Mouse (Mus musculus): ENCODE data around the gene Nbea.

The Nbea gene

DNA sequence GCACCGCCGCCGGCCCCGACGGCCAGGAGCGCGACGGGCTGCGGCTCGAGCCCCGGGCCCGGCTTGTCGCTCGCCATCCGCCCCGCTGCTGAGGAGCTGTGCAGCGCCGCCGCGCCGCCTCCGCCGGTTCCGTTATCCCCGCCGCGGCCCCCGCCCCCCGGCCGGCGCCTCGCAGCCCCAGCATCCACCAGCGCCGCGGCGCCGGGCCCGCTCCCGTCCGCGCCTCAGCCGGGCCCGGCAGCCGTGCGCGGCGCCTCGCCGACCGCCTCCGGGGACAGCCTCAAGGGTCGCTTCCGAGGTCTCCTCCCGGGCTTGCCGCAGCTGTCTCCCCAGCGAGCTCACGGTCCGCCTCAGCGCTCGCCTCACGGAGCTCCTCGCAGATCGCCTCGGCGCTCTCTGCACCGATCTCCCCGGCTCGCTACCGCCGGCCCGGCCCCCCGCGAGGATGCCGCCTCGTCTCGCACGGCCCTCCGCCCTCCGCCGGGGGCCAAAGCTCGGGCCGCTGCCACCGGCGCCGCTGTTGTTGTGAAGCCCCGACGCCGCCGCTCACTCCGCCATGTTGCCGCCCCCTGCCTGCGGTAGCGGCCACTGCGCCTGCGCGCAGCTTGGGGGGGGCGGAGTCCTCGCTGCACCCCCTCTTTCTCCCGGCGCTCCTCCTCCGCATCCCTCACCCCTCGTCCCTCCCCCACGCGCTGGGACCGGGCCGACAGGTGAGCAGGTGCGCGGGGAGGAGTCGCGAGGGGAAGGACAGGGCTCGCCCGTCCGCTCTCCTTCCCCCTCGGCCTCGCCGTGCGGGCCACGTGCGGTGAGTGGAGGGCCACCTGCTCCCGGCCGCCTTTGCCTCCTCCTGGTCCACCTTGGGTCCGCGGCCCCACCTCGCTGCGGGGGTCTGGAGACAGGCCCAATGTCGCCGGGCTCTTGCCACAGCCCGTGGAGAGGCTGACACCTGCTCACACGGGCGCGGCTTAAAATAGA is at the start of gene Nbea:
Nbea (minus strand) TSS at position 543 of the 975 bp plus-strand sequence.
- peak; percentile 79 for DNase-seq (ENCODE audit: low spot score)

DNA sequence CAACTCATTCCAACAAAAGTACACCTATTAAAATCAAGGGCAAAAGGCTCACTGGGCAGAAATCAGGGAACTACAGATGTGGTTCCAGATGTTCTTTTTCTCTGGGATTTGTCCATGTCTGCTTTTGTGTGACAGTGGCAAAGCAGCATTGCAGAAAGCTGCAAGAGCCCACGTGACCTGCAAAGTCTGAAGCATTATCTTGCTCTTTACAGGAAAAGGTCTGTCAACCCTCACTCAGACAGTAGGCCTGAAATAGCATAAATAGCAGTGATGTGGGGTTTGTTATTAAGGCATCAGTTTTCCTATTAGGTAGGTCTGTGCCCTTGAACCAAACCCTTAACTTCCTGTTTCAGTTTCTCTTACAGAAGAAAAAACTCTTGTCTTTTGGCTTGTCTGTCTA is 45.8 kb upstream of the Nbea start:
- DNase-seq (ENCODE audit: low spot score), result no peak

DNA sequence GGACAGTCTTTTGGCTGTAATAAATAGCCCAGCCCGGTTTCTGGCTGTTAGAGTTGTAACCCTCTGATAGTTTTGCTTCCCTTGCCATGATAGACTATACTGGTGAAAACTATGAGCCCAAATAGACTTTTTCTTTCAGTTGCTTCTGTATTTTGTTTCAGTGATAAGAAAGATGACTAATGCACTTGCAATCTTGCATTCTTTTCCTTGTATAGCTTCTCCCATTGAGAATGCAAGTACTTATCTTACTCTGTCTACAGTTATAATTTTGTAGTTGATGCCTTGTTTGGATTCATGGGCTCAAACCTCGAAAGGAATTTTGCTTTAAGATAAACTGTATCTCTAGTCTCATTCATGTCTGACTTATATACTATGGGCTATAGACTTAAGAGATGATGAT is 32.5 kb upstream of the Nbea start:
- DNase-seq (ENCODE audit: low spot score), result no peak

DNA sequence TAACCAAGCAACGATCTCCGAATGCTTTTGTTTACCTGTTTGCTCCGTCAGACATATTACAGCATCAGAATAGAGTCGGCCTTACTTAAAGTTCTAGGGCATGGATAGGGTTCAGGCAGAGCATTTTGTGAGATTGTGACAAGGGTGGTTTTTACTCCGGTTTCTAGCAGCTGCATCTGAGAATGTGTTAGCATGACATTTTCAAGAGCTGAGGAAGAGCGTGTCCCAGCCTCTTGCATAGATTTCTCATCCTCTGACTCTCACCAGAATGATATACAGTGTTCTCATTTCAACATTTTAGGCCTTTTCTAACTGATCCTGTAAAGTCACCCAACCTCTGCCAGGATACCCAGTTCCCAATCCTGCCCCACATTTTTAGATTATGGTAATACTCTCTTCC is 20.5 kb upstream of the Nbea start:
- DNase-seq (ENCODE audit: low spot score), result no peak

DNA sequence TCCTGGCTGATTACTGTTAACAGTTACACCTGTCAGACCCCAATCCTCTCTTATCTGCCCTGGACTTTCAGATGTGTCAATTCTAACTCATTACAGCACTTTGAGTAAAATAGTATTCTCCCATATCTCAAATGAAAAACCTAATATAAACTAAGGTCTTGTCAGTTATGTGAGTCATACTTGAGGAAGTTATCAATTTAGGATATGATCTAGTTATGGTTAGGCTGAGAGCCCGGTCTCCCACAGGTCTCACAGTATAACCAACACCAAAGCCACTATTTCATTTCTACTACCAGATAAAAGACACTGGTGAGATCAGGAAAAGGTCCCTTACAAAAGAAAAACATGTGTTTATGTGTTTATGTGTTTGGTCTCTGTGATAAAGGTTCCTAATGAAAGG is 4.7 kb upstream of the Nbea start:
- DNase-seq (ENCODE audit: low spot score), result no peak

DNA sequence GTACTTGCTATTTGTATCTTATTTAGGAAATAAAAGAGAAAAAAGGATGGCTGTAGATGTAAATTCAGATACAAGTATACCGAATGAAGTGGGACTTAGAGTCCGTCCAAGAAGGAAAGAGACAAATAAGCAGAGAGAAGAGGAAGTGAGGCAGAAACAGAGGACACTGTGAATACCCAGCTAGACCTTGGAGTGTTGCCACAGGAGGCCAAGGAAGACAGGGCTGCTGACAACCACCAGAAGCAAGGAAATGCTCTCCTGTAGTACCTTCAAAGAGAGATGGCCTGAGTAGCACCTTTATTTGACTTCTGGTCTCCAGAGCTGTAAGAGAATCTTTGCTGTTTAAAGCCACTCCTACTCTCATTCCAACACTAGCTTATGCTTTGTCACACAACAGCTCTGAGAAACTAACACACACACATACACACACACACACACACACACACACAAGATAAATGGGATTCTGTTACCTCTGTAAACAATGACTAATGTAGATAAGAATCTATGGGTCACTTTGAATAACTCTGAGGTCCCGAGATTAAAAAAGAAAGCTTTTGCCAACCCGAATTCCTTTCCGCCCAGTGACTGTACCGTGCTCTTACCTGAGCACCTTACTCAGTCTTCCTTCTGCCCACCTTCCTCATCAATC is 3.8 kb upstream of the Nbea start:
- no peak for DNase-seq (ENCODE audit: low spot score)

DNA sequence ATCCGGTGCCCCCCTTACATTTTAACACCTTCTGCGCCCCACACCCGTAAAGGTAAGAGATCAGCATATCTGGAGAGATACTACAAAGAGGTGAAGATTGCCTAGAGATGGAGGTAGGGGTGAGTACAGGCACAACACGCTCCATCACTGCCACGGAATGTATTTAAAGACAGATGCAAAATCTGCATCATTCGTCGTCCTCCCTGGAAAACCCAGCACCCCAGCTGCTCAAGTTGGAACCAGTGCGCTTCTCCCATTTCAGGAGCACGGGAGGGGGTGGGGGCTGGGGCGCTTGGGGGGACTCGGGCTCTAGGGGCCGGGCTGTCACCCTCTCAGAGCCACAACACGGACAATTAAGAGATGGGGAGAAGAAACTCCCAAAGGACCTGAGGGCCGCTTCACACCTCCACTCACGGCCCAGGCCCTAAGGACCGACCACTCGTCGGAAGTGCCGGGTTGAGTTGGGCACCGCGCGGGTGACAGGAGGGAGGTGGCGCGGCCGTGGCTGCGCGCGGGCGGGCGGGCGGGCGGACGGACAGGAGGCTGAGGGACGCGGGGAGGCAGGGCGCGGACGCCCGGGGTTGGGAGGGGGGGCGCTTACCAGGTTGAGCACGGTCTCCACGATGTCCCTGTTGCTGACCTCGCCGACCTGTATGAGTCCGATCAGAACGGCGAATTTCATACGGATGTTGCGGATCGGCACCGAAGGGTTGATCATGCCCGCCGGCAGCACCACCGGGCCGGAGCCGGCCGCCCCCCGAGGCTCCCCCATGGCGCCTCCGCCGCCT is 936 bp downstream of the Nbea start:
- peak; percentile 53 for DNase-seq (ENCODE audit: low spot score)

DNA sequence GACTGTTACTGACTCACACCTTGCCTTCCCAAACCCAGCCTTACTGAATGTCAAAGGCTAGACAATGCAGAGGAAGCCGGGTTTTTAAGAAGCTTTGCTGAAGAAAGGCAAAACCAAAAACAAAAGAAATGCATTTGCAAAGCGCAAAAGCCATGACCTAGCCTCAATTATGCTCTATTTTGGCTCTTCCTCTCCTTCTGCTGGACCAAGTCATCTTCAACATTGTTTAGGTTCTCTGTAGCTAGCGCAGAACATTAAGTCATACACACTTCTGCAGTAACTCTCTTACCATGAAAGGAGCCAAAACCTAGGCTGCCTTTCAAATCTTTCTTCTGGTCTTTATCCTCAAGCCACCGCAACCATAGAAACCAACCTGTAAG is 1.5 kb downstream of the Nbea start:
- peak; percentile 8 for DNase-seq (ENCODE audit: low spot score)

DNA sequence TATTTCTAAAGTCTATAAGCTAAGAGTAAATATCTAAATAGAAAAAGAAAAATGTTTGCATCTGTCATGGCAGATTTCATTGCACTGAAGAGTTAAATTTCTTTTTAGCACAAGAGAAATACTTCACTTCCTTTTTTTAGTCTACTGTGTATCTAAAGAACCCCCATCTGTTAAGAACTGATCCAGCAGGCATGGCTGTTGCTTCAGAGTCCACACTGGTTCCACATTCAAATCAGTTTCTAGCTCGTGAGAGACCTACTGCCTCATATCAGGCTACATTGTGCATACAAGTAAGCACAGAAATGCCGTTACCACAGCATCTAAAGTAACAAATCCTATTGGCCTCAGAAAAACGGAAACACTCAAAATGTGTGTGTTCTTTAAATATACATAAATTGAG is 2.5 kb downstream of the Nbea start:
- peak; percentile 6 for DNase-seq (ENCODE audit: low spot score)

DNA sequence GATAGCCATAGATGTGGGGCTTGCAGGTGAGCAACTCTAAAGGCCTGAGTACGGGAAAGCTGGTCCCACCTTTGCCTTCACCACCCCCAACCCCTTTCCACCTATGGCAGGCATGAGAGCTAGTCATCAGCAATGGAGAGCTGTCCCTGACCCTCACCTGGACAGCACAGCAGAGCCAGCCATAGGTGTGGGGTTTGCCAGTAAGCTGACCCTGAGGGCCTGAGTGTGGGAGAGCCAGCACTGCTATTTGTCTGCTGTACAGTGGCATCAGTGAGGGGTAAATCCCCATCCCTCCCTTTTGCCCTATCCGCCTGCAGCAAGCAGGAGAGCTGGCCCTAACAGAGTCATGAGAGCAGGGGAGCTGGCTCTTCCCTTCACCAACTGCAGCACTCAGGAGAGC is 25.6 kb downstream of the Nbea start:
- DNase-seq (ENCODE audit: low spot score), result no peak

DNA sequence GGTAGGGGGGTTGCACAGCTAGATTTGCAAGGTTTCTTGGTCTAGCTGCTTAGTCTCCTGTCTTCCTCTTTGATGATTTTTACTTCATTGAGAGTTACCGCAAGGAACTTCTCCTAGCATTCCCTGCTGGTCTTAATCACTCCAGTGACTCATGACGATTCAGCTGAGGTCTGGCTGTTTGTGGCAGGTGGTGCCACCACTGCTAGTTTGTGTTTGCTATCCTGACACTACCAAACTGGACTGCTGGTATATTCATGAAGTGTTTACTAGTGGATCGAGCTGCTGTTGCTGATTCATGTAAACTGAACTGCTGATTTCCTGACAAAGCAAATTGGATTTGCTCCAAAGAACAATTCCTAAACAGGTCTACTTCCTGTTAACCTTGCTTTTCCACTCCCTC is 56.8 kb downstream of the Nbea start:
- DNase-seq (ENCODE audit: low spot score), result no peak

DNA sequence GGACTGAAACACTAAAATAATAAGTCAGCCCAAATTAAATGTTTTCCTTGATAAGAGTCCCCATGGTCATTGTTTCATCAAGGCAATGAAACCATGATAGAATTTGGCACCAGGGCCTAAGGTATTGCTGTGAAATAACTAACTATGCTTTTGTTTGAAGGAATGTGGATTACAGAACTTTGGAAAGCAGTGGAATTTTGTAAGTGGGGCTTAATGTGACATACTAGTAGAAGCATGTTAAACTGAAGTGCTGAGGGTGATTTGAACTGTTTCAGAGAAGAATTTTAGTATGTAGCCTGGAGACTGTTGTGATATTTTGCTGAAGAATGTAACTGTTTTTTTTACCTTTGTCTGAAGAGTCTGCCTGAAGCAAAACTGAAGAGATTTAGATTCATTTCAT is 66.9 kb downstream of the Nbea start:
- DNase-seq (ENCODE audit: low spot score), result no peak

DNA sequence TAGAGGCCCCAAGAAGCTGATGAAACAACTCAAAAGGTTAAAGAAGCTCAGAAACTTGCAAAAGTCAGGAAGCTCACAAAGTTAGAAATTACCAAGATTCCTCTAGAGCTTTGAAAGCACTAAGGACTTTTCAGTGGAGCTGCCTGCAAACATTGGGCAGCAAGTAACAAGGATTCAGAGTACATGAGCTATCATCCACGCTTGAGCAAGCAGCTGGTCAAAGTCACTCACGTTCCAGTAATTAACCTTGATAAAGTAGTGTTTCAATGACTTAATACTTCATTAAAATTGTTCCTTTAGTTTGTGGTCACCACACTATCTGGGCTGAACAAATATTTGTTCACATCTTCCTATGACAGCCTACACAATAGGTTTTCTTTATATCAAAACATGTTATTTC is 75.4 kb downstream of the Nbea start:
- DNase-seq (ENCODE audit: low spot score), result no peak

DNA sequence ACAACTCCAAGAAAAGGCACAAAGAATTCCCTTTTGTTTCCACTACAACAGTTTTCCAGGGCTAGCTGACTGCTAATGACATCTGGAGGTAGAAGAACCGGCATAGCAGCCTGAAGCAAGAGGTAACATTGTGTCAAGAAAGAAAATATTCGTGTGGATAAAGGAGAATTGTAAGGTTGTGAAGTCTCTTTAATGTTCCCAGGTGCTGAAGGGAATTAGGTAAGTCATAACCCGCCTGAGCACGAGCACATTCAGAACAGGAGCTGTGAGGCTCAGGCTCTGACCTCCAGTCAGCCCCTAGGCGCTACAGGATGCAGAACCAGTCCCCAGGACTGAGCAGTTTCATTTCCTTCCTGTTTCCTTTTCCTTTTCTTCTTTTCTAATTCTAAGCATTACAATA is 86.4 kb downstream of the Nbea start:
- peak; percentile 34 for DNase-seq (ENCODE audit: low spot score)

DNA sequence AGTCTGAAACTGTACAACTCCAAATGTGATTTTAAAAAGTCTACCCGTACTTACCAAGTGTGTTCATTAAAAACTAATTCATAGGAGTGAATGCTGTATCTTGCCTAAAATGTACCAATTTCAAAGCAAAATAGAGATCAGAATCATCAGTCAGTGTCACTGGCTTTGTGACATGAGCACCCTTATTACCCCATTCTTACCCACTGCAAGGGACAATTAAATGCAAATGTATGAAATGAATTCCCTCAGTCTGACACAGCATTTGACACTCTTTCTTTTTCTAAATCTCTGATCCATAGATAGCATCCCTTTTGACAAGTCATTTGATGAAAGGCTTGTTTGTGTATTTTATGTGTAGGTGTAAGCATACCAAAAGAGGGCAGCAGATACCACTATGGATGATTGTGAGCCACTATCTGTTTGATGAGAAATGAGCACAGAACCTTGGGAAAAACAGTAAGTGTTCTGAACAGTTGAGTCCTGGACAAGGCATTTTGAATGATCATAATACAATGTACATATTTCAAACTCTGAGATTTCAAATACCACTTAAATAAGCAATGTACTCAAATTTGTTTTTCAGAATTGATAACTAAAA is 104.4 kb downstream of the Nbea start:
- peak; percentile 57 for DNase-seq (ENCODE audit: low spot score)

DNA sequence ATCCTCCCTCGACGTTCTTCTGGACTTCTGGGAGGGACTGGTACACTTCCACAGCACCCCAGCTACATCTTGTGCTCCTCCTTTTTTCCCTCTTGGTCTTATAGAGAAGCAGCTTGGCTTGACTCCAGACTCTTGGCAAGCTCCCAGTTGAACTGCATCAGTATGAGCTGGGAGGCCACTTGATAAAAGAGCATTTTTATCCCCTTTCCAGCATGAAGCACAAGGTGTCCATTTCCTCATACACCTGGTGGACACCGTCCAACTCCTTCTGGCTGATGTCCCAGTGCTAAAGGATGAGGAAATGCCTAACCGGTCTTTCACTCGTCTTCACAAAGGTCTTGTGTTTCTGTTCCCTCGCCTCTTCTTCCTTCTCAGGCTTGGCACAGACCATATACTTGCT is 115.7 kb downstream of the Nbea start:
- DNase-seq (ENCODE audit: low spot score), result no peak

DNA sequence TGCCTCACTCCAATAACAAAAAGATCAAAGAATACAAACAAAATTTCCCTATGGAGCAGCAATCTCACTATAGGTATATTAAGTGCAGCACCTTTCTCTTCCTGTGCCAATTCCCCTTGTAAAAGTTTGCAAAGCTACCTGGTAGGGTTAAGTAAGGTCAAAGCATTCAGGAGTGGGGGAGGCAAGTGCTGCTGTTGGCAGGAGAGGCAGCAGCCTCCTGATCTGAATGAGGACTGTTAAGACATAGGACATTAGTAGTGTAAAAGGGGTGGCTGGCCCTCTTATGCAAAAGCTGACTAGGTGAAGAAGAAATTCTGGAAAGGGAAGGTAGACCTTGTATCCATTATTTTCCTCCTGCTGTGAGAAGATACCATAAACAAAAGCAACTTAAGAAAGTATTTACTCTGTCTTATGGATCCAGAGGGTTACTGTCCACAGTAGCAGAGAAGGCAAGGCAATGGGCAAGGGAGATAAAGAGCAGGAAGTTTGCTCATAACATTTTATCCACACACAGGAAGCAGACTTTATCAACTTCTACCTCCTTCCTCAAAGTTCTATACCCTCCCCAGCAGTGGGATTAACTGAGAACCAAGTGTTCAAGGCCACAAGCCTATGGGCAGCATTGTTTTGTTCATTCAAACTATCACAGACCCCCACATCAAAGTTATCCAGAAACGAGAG is 117.0 kb downstream of the Nbea start:
- DNase-seq (ENCODE audit: low spot score), result no peak

DNA sequence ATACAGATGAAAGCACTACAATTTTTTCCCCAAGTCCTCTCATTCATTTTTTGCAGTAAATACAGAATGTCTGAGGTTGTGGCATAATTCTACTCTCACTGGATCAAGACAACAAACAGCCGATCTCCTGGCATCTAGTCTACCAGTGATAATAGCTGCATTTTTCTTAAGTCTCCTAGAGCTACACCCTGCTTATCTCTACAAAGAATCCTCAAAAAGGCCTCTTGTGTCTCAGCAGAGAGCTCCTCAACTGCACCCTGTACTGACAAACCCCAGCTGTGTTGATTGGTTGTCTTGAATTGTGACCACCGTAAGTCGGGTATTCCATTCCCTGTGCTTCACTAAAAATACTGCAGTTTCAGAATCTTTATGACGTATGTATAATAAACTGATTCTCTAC is 118.3 kb downstream of the Nbea start:
- DNase-seq (ENCODE audit: low spot score), result no peak

DNA sequence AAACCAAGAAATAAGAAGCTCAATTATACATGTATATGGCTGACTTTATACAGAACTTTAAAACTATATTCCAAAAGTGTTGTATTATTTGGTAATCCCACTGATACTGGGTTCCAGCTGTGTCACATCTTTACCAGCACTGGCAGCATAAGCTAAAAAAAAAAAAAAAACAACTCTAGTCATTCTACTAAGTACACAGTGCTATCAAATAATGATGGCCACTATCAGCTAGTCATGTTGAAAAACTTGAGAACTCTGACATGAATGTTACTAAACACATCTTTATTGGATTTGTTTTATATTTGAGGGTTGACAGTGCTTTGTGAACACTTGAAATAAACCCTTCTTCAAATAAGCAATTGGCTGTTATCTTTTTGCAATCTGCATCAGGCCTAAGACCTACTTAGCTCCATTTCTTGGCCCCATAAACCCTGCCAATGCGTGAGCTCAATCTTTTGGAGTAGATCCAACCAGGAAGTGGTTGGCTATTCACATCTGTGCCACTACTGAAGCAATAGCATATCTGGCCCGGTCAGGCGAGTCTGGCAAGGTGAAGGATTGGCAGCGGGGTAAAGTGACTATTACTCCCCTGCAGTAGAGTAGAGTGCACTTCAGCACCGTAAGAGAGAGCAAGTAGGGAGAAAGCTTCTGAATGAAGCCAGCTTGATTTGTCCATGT is 137.7 kb downstream of the Nbea start:
- no peak for DNase-seq (ENCODE audit: low spot score)

DNA sequence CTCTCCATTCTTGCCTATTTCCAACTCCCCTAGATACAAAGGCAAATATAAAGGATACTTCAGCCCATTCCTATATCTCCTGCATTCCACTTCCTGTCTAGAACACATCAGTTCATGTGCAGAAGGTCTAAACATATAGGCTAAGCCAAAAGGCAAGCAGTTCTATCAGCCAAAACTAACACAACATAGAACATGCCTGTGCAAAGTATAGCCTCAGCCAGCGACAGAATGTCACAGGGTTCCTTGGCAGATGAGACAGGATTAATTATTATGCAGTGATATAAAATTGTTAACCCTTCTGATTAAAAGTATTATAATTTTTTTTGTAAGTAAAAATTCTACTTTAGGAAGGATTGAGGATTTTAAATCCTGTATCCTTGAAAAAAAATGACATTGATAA is 140.4 kb downstream of the Nbea start:
- DNase-seq (ENCODE audit: low spot score), result no peak

DNA sequence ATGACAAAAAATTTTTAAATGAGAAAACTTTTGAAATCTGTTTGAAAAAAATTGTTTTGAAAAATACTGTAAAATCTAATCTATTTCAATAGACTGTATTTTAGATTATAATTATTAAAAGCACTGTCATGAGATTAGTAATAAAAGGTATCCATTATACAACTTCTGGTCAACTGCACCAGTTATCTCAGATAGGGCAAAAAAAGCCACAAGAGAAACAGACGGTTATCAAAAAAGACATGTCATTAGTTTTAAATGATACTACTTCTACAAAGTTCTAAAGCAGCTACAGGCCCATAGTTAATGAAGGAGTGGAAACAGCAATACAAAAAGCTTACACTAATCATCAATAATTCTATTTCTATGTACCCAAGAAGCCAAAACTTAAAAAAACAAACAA is 144.0 kb downstream of the Nbea start:
- no peak for DNase-seq (ENCODE audit: low spot score)

All from embryo, embryonic 10 days (tissue).